9 mouse cellular contexts compared by ENCODE assay signal in genomic region chr17:15824854-15825253, GRCm38 (mm10). TPM values are rescaled to one million over a fixed set of nuclear protein-coding genes. Genes with fewer than 3 reads are reported as not detected.
A peak's percentile ranks its signal among the peaks of the same experiment; 100 is the strongest.
DNase-seq lines count a peak whose midpoint lies in the region; ATAC-seq lines count a peak whose summit lies in the region.
"Had no signal": no experiment of that assay in that cellular context is flagged by ENCODE, and none has a peak within 500 bp of the region (broad histone marks: within the 10 kb centered on the region; RNA-seq: fewer than 3 reads in every experiment).

No protein-coding gene starts in this region.

- intact Hi-C loops in left cerebral cortex, postnatal 36 days (cut with DNase I), result loop anchor here (2.0 to 5.0 kb wide), 2 partner anchors 20 to 842 kb away; no protein-coding TSS in a partner anchor

- H3K27me3 ChIP-seq in kidney, embryonic 16.5 days (ENCODE audit: insufficient read depth, low read length), result no peaks in the 10 kb centered on the region
- peaks cover 12% of the 10 kb centered on the region; the same call in 1 of the 2 replicates for H3K27me3 ChIP-seq in embryonic facial prominence, embryonic 14.5 days (replicated peaks; ENCODE audit: control insufficient read depth, insufficient read depth, low read length)
- 0 out of 2 replicates have a peak, but pooled peaks cover 2% of the 10 kb centered on the region for H3K27me3 ChIP-seq in intestine, embryonic 16.5 days (replicated peaks; ENCODE audit: control insufficient read depth, insufficient read depth, low read length)
- H3K27me3 ChIP-seq in neural tube, embryonic 12.5 days (replicated peaks), result no peaks in the 10 kb centered on the region

- no peaks in the 10 kb centered on the region for H3K9me3 ChIP-seq in kidney, embryonic 16.5 days (ENCODE audit: low read length)
- H3K9me3 ChIP-seq in embryonic facial prominence, embryonic 14.5 days (ENCODE audit: control insufficient read depth, low read length), result no peaks in the 10 kb centered on the region
- no peaks in the 10 kb centered on the region for H3K9me3 ChIP-seq in intestine, embryonic 16.5 days (ENCODE audit: control insufficient read depth, low read length)
- H3K9me3 ChIP-seq in neural tube, embryonic 12.5 days, result no peaks in the 10 kb centered on the region

- no peak overlapping the region for H3K27ac ChIP-seq in kidney, embryonic 16.5 days (ENCODE audit: low read length)
- peak overlapping the region; percentile 94 for H3K27ac ChIP-seq in embryonic facial prominence, embryonic 14.5 days (replicated peaks; ENCODE audit: low read depth, low read length)
- 0 out of 2 replicates have a peak overlapping the region, but pooled peaks have one; percentile 17 for H3K27ac ChIP-seq in intestine, embryonic 16.5 days (ENCODE audit: low read length)
- H3K27ac ChIP-seq in neural tube, embryonic 12.5 days, result no peak overlapping the region

- H3K36me3 ChIP-seq in kidney, embryonic 16.5 days (ENCODE audit: insufficient read depth, low read length), result peaks cover 8% of the 10 kb centered on the region; the same call in 1 of the 2 replicates
- H3K36me3 ChIP-seq in embryonic facial prominence, embryonic 14.5 days (ENCODE audit: control insufficient read depth, insufficient read depth, low read length), result 0 out of 2 replicates have a peak, but pooled peaks cover 5% of the 10 kb centered on the region
- no peaks in the 10 kb centered on the region for H3K36me3 ChIP-seq in intestine, embryonic 16.5 days (ENCODE audit: control insufficient read depth, insufficient read depth, low read length)
- H3K36me3 ChIP-seq in neural tube, embryonic 12.5 days, result peaks cover 12% of the 10 kb centered on the region

- 18% methylated on average over 3 of the region's 3 CpGs for WGBS in kidney, embryonic 16.5 days
- 12% methylated on average over 3 of the region's 3 CpGs for WGBS in embryonic facial prominence, embryonic 14.5 days
- WGBS in intestine, embryonic 16.5 days, result 19% methylated on average over 3 of the region's 3 CpGs
- WGBS in neural tube, embryonic 12.5 days, result 13% methylated on average over 3 of the region's 3 CpGs

- DNase-seq in kidney, postnatal 10 days, result no peak
- DNase-seq in embryonic facial prominence, embryonic 14.5 days (ENCODE audit: low spot score), result no peak
- DNase-seq in left cerebral cortex, adult 8-10 months (ENCODE audit: low spot score in 2 of 2), result no peak
- no peak for DNase-seq in ovary, postnatal 14 days (ENCODE audit: low spot score)
- no peak for DNase-seq in left cerebral cortex, postnatal 36 days (ENCODE audit: low spot score in 2 of 2)
- DNase-seq: spleen, adult 18-20 months had no signal

- H3K9ac ChIP-seq in kidney, embryonic 16.5 days (replicated peaks; ENCODE audit: low read length), result peak overlapping the region; percentile 96
- H3K9ac ChIP-seq in embryonic facial prominence, embryonic 14.5 days (ENCODE audit: low read depth, low read length), result peak overlapping the region; percentile 97
- peak overlapping the region; percentile 95 for H3K9ac ChIP-seq in intestine, embryonic 16.5 days (ENCODE audit: low read depth, low read length)
- peak overlapping the region; percentile 99 for H3K9ac ChIP-seq in neural tube, embryonic 12.5 days

- H3K4me1 ChIP-seq in kidney, embryonic 16.5 days (ENCODE audit: insufficient read depth, low read length), result peaks cover 45% of the 10 kb centered on the region
- H3K4me1 ChIP-seq in embryonic facial prominence, embryonic 14.5 days (ENCODE audit: control insufficient read depth, insufficient read depth, low read length), result peaks cover 36% of the 10 kb centered on the region
- peaks cover 23% of the 10 kb centered on the region for H3K4me1 ChIP-seq in intestine, embryonic 16.5 days (ENCODE audit: control insufficient read depth, insufficient read depth, low read length)
- peaks cover 32% of the 10 kb centered on the region for H3K4me1 ChIP-seq in neural tube, embryonic 12.5 days

- H3K4me3 ChIP-seq in kidney, embryonic 16.5 days (ENCODE audit: low read length), result peak overlapping the region; percentile 91
- peak overlapping the region; percentile 90 for H3K4me3 ChIP-seq in embryonic facial prominence, embryonic 14.5 days (ENCODE audit: low read depth, low read length)
- H3K4me3 ChIP-seq in intestine, embryonic 16.5 days (ENCODE audit: low read length), result peak overlapping the region; percentile 99
- H3K4me3 ChIP-seq in neural tube, embryonic 12.5 days, result peak overlapping the region; percentile 99

- ATAC-seq in kidney, embryonic 16.5 days (ENCODE audit: low FRiP score, low TSS enrichment), result no peak
- no peak for ATAC-seq in embryonic facial prominence, embryonic 14.5 days (ENCODE audit: low read depth)
- ATAC-seq in intestine, embryonic 16.5 days, result no peak
- ATAC-seq in neural tube, embryonic 12.5 days (ENCODE audit: low FRiP score, low read depth), result no peak

- H3K4me2 ChIP-seq in kidney, embryonic 16.5 days (replicated peaks; ENCODE audit: low read depth, low read length), result peak overlapping the region; percentile 91
- peak overlapping the region; percentile 68 for H3K4me2 ChIP-seq in embryonic facial prominence, embryonic 14.5 days (ENCODE audit: low read depth, low read length)
- H3K4me2 ChIP-seq in intestine, embryonic 16.5 days (ENCODE audit: low read depth, low read length), result peak overlapping the region; percentile 65
- H3K4me2 ChIP-seq in neural tube, embryonic 12.5 days (replicated peaks), result peak overlapping the region; percentile 75

RNA-seq across cellular contexts. Expression of gene Rgmb, which starts 6.0 kb away (rescaled TPM):
- polyA plus RNA-seq in kidney, embryonic 16.5 days (2015; fragmentation: Nextera tagmentation; extraction: Ambion mirVana), result 10.1 and 12.2 TPM in 2 replicates
- 38.5 and 45.2 TPM in 2 replicates for polyA plus RNA-seq in embryonic facial prominence, embryonic 14.5 days (2014; fragmentation: Nextera tagmentation; extraction: Ambion mirVana)
- polyA plus RNA-seq in intestine, embryonic 16.5 days (2015; fragmentation: Nextera tagmentation; extraction: Ambion mirVana), result 17.8 and 24.8 TPM in 2 replicates
- 132 and 145 TPM in 2 replicates for polyA plus RNA-seq in neural tube, embryonic 12.5 days (2016; fragmentation: Nextera tagmentation; extraction: Ambion mirVana)
- 10 to 100 TPM; 52.7 to 71.1 (median 66.7) TPM for total RNA-seq in left cerebral cortex, adult 8-10 months (2022)
- total RNA-seq in left cerebral cortex, postnatal 36 days (2021), result 10 to 100 TPM; 66.5 to 71.9 TPM

Comparison
In these comparisons a context has a peak if more than half of its experiments do, and no peak if none do; other contexts are left out.
1. H3K27ac ChIP-seq: peak in embryonic facial prominence, embryonic 14.5 days (single experiment) and intestine, embryonic 16.5 days (single experiment); none in kidney, embryonic 16.5 days (single experiment) and neural tube, embryonic 12.5 days (single experiment).
2. Peak in every context shown above with its lines, with median percentiles within 50 percentile points of each other: H3K4me2 ChIP-seq, H3K4me3 ChIP-seq and H3K9ac ChIP-seq.